Mouse (Mus musculus): ENCODE data around the gene Gm36864.
"Not testable (repeated sequence)": the region's sequence is repeated elsewhere in the genome, so short reads cannot be mapped to it uniquely, and the experiment has no call there.

DNA sequence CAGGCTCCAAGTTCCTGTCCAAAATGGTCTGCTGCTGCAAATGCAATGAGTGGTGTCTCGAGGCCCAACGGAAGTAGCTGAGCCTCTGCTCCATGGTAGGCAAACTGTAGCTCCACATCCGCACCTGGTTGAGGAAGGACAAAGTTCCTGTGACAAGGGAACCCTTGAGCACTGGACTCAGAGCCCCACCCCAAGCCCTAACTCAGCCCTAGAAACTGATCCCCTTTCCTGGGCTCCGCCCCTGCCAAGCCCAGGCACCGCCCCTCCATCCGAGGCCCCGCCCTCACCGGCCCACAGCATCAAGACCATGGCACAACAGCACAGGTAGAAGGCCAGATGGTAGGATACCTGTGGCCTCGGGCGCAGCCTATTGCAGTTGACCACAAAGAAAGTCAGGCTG is 14.4 kb upstream of the Gm36864 start:
- TF ChIP-seq CTCF (IDR thresholded peaks at IDR 0.05; ENCODE audit: low read depth, low read length); POLR2A (IDR thresholded peaks at IDR 0.05; ENCODE audit: extremely low read depth, insufficient read depth, low read length): not testable (repeated sequence)

Data from liver, adult 2 months (tissue).